Mouse (Mus musculus) liver, adult 2 months (tissue): ENCODE results near the gene Best1. TPM values are rescaled to one million over a fixed set of nuclear protein-coding genes. Genes with fewer than 3 reads are reported as not detected.

Source experiments
- DNase-seq: peaks from one replicate; pipeline ENCODE4 v3.0.0-alpha.2; 2011; ENCODE audit warnings: low read depth, low spot score; ENCODE audit errors: extremely low read depth
- H3K27ac ChIP-seq: fragments of 200-500 bp; replicated peaks from 2 replicates; pipeline ENCODE4 v1.5.1; 2012; ENCODE audit warnings: low read depth, mild to moderate bottlenecking, control low read depth, inconsistent platforms, low read length; ENCODE audit not compliant: insufficient read depth
- H3K27me3 ChIP-seq: fragments of 200-500 bp; 2 replicates; pipeline ENCODE4 v1.6.1; 2012; ENCODE audit warnings: mild to moderate bottlenecking, moderate library complexity, low read length, inconsistent platforms; ENCODE audit not compliant: control insufficient read depth, insufficient read depth
- H3K36me3 ChIP-seq: fragments of 200-500 bp; 2 replicates; pipeline ENCODE4 v1.6.1; 2012; ENCODE audit warnings: low read length, inconsistent platforms; ENCODE audit not compliant: control insufficient read depth, insufficient read depth
- H3K4me1 ChIP-seq: fragments of 200-500 bp; 2 replicates; pipeline ENCODE4 v1.6.1; 2011; ENCODE audit warnings: low read length; ENCODE audit not compliant: control insufficient read depth, insufficient read depth
- H3K4me3 ChIP-seq: fragments of 200-500 bp; 2 replicates; pipeline ENCODE4 v1.5.1; 2011; ENCODE audit warnings: low read depth, mild to moderate bottlenecking, control low read depth, low read length, moderate library complexity; ENCODE audit not compliant: insufficient read depth
- H3K79me2 ChIP-seq: fragments of 200-500 bp; 2 replicates; pipeline ENCODE4 v1.6.1; 2012; ENCODE audit warnings: inconsistent platforms, mild to moderate bottlenecking, low read length, moderate library complexity; ENCODE audit not compliant: control insufficient read depth, insufficient read depth
- H3K9ac ChIP-seq: fragments of 200-500 bp; 2 replicates; pipeline ENCODE4 v1.6.1; 2012; ENCODE audit warnings: low read depth, mild to moderate bottlenecking, control low read depth, inconsistent platforms, low read length
- CTCF ChIP-seq: fragments of 200-500 bp; IDR thresholded peaks from 2 replicates; pipeline ENCODE4 v1.5.1; 2011; ENCODE audit warnings: low read depth, low read length, control low read depth
- POLR2A ChIP-seq: fragments of 200-500 bp; IDR thresholded peaks from 2 replicates; pipeline ENCODE4 v1.6.1; 2011; ENCODE audit warnings: low read length, control low read depth; ENCODE audit not compliant: insufficient read depth; ENCODE audit errors: extremely low read depth
- WGBS: fragments of 180-500 bp; shearing (Covaris S2); methylation state at CpG from one replicate; pipeline ENCODE4 v1.1.7; 2018; 5-methylcytosine and 5-hydroxymethylcytosine counted together
- polyA plus RNA-seq: library from polyadenylated mRNA; depleted of rRNA; stranded (reverse); fragments of >200 nt; gene quantifications from 2 replicates; pipeline ENCODE4 v1.2.3, GENCODE M21; 2012
- total RNA-seq: library from RNA; depleted of rRNA; stranded (reverse); fragments of >200 nt; gene quantifications from 2 replicates; pipeline ENCODE4 v1.2.3, GENCODE M21; 2014

Gene Best1
- total and polyA plus RNA-seq, 2 experiments, result 0.05 TPM; not detected in 1

DNA sequence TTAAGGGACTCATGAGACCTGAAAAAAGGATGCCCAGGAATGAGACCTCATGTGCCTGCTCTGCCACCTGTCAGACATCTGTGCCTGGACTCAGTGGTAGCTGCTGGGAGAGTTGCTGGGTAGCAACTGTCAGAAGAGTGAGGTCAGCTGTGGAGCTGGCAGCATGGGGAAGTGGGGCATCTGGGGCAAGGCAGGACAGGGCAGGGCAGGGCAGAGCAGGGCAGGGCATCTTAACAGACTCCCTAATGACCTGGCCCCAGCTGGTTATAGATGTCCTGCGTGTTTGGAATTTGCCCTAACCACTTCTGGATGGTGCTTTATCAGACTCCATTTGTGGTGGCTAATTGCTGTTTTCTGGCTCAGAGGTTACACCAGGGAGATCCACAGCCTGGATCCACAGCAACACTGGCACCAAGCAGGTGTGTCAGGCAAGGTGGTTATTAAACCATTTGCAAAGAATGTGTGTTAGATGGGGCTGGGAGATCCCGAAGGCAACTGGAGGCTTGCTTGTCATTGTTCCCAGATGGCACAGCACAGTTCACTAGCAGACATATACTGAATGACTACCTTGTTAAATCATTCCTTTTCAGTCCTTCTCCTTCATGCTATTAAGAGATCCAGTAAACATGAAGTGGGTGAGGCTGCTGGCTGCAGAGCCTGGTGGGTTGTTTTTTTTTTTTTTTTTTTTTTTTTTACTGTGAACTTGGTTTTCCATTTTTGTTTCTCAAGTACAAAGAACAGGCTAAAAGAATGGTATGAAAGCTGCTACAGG is 35.2 kb downstream of the Best1 start:
- H3K4me1 ChIP-seq, result peaks cover 8% of the 10 kb centered on the region
- no peak overlapping the region for H3K9ac ChIP-seq
- H3K27ac ChIP-seq, result no peak overlapping the region
- no peaks in the 10 kb centered on the region for H3K36me3 ChIP-seq
- no peaks in the 10 kb centered on the region for H3K27me3 ChIP-seq
- H3K4me3 ChIP-seq, result no peak overlapping the region
- no peak for TF ChIP-seq CTCF
- no peak for TF ChIP-seq POLR2A
- WGBS, result 46% methylated on average over 2 of the region's 2 CpGs
- H3K79me2 ChIP-seq, result no peaks in the 10 kb centered on the region
- DNase-seq, result no peak

- Histone ChIP-seq H3K27ac (peak overlapping the region; percentile 72), H3K27me3 (no peaks in the 10 kb centered on the region), H3K4me1 (peaks cover 11% of the 10 kb centered on the region), H3K4me3 (peak overlapping the region; percentile 13), H3K9ac (peak overlapping the region; percentile 50), H3K36me3 (no peaks in the 10 kb centered on the region), H3K79me2 (no peaks in the 10 kb centered on the region)
- peak; percentile 32; the same call in 1 of the 2 replicates for TF ChIP-seq POLR2A
- no peak for TF ChIP-seq CTCF
- peak; percentile 79 for DNase-seq
- WGBS, result 14% methylated on average over 7 of the region's 7 CpGs
Measured at GRCm38 (mm10) chr19:9964205-9964916, 37.1 kb downstream of the Best1 start.

- H3K4me3 ChIP-seq, result no peak overlapping the region
- TF ChIP-seq POLR2A (no peak), CTCF (no peak)
- H3K4me1 ChIP-seq, result peaks cover 10% of the 10 kb centered on the region
- no peak overlapping the region for H3K9ac ChIP-seq
- WGBS, result 41% methylated on average over 5 of the region's 5 CpGs
- 0 out of 2 replicates have a peak, but pooled peaks cover 3% of the 10 kb centered on the region for H3K79me2 ChIP-seq
- H3K27me3 ChIP-seq, result no peaks in the 10 kb centered on the region
- no peaks in the 10 kb centered on the region for H3K36me3 ChIP-seq
- H3K27ac ChIP-seq, result no peak overlapping the region
- no peak for DNase-seq
Measured at GRCm38 (mm10) chr19:9960769-9961168, 40.7 kb downstream of the Best1 start.

GRCm38 (mm10) chr19:9957965-9958364 is 43.5 kb downstream of the Best1 start:
- WGBS, result 92% methylated on average over 5 of the region's 5 CpGs
- no peak overlapping the region for H3K27ac ChIP-seq

GRCm38 (mm10) chr19:9956624-9957388 is 44.6 kb downstream of the Best1 start:
- Histone ChIP-seq H3K36me3 (no peaks in the 10 kb centered on the region), H3K4me3 (no peak overlapping the region), H3K27ac (no peak overlapping the region), H3K9ac (no peak overlapping the region), H3K27me3 (no peaks in the 10 kb centered on the region), H3K79me2 (0 out of 2 replicates have a peak, but pooled peaks cover 3% of the 10 kb centered on the region), H3K4me1 (peaks cover 7% of the 10 kb centered on the region)
- TF ChIP-seq CTCF, result no peak
- no peak for TF ChIP-seq POLR2A
- DNase-seq, result no peak
- WGBS, result 90% methylated on average over 4 of the region's 4 CpGs

More at GRCm38 (mm10) chr19:9957965-9958364, 43.5 kb downstream of the Best1 start:
- no peak for DNase-seq
- no peak overlapping the region for H3K9ac ChIP-seq
- no peaks in the 10 kb centered on the region for H3K27me3 ChIP-seq
- TF ChIP-seq CTCF, result no peak
- TF ChIP-seq POLR2A, result no peak
- H3K36me3 ChIP-seq, result no peaks in the 10 kb centered on the region
- peaks cover 7% of the 10 kb centered on the region for H3K4me1 ChIP-seq
- 0 out of 2 replicates have a peak, but pooled peaks cover 3% of the 10 kb centered on the region for H3K79me2 ChIP-seq
- no peak overlapping the region for H3K4me3 ChIP-seq
